Mouse (Mus musculus) megakaryocyte, embryonic 14.5 days (primary cell): ENCODE measurements around the gene Prpf3.
"Not testable (repeated sequence)": the region's sequence is repeated elsewhere in the genome, so short reads cannot be mapped to it uniquely, and the experiment has no call there.

Source experiments
- FLI1 ChIP-seq: IDR thresholded peaks from 2 replicates; pipeline ENCODE4 v1.6.1; 2012; ENCODE audit warnings: low read length, inconsistent platforms, mixed read lengths
- GATA1 ChIP-seq: IDR thresholded peaks from 3 replicates; pipeline ENCODE4 v1.6.1; 2012; ENCODE audit warnings: mixed read lengths, low read length, inconsistent platforms, borderline replicate concordance

DNA sequence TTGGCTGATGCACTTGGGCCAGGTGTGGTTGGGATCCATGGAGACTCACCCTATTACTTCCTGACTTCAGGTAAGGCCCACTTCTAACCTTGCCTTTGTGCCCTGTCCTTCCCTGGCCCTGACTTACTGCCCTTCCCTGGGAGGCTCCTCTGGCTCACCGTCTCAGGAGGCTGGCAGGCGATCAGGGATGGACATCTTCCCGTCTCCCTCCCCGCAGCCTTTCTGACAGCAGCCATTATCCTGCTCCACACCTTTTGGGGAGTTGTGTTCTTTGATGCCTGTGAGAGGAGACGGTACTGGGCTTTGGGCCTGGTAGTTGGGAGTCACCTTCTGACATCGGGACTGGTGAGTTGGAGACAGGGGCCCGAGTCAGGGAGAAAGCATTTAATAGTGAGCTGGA is 39.8 kb upstream of the Prpf3 start:
- not testable (repeated sequence) for TF ChIP-seq GATA1, FLI1
